Mouse (Mus musculus): Measurements from ENCODE around the gene Nfe2.

The Nfe2 gene

DNA sequence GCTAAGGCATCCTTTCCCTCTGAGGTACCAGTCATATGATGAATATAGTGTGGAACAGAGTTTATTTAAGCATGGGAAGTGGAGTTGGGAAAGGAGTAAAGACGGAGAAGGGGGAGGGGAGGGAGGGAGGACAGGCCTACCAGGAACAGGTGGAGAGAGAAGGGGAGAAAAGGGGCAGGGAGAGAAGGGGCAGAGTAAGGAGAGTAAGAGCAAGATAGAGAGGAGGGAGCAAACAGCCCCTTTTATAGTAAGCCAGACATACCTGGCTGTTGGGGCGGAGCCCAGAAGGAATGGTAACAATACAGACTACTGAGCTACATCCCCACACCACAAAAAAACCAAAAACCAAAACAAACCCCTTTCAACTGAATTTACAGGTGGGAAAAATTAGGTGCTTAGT, 42.2 kb downstream of the Nfe2 start:
- DNase-seq (ENCODE audit: low read depth, low spot score) = no peak

DNA sequence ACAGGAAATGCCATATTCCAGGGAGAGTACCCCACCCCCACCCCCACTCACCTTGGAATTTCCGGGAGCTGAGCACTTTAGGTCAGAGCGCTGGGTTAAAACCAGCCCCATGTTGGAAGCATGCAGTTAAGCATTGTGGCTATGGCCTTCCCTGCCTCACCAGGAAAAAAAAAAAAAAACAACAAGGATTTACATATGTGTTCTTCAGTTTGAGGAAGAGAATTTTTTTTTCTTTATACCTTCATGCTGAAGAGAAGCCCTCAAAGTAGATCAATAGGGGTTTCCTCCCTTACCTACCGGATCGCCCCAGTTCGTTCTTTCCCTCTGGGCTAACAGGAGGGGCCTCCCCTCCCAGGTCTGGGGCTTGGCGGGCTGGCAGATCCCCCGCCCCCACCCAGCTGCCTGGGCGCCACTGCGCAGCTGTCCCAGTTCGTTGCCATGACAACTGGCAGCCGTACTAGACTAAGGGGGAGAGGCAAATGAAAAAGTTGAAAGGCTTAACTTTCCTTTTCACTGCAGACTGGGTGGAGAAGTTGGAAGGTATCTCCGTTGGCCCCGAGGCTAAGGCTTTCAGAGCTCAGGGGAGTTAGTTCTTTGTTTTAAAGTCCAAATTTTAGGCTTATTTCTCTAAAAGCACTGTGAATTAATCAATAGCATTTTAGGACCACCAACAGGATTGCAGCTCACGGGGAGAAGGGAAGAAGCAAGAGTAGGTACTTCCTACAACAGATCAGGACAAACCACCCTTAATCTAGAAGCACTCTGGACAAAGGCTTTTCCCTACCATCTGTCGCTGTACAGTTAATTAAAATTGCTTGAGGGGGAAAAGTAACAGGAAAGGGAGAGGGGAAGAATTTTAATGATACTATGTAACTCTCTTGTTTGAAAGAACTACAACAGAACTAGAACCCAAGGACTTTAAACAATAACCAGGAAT, 43.0 kb downstream of the Nfe2 start:
- peak; percentile 92 for DNase-seq (ENCODE audit: low read depth, low spot score)

- no peak for DNase-seq (ENCODE audit: low read depth, low spot score)
Observed at GRCm38 (mm10) chr15:103214149-103214548, 44.1 kb downstream of the Nfe2 start.

- peak; percentile 59 for DNase-seq (ENCODE audit: low read depth, low spot score)
Observed at GRCm38 (mm10) chr15:103205156-103205555, 53.0 kb downstream of the Nfe2 start.

GRCm38 (mm10) chr15:103202088-103202793, 56.0 kb downstream of the Nfe2 start:
- no peak for DNase-seq (ENCODE audit: low read depth, low spot score)

Measured in CD4-positive, CD25-positive, alpha-beta regulatory T cell, adult 2 months (primary cell).